Mouse (Mus musculus) small intestine, adult 10 weeks (tissue): ENCODE measurements around the gene Casq1. TPM values are rescaled to one million over a fixed set of nuclear protein-coding genes. Genes with fewer than 3 reads are reported as not detected.

Source experiments
- polyA plus RNA-seq: library from polyadenylated mRNA; stranded (reverse); fragments of 350-450 nt; fragmentation: Illumina TruSeq; extraction: RNeasy Lipid Tissue Mini Kit (QIAGEN cat#74804); gene quantifications from one replicate; pipeline ENCODE4 v1.2.3, GENCODE M21; 2014; ENCODE audit warnings: low replicate concordance

Gene Casq1
- not detected for polyA plus RNA-seq

DNA sequence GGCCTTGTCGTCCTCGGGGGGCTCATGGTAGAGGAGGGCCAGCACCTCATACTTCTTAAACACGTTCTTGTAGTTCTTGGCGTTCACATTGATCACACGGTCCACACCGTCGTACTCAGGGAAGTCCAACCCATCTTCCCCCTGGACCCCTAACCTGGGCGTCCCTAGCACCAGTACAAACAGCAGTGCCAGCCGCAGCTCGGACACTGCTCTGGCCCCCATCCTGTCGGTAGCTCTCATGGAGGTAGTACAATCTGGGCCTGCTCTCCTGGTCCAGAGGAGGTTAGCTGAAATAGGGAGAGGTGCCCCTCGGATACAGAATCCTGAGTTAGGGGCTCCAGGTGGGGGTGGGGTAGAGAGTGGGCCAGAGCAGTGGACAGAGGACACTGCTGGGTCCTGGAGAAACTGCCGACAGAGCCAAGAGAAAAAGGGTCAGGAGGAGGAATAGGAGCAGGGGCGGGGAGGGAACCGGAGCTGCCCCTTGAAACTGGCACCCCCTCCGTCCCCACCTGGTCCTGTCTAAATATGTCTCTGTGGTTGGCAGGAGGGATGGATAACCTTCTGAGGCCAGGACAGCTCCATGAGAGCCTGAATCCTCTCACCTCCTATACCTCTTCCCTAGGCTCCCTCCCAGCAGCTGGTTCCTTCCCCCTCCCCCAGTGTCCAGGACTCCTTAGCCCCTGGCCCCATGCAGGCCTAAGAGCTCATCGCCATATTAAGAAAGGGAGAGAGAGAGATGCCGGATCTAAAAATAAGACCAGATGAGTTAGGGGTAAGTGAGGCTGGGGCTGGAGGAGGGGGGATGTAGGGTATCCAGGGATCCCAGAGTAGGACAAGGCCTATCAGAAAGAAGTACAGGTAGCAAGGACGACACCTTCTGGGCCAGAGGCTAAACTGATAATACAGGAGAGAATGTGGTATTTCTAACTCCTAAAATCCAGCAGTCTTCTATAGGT lies at the start of gene Casq1:
Gene Casq1 (minus strand): TSS at position 418 of the 956 bp plus-strand sequence.

GRCm38 (mm10) chr1:172261477-172262078 lies 41.9 kb upstream of the Casq1 start, which contains the start of gene Igsf8:
Gene Igsf8, plus strand, starts transcription at chr1:172261641.

DNA sequence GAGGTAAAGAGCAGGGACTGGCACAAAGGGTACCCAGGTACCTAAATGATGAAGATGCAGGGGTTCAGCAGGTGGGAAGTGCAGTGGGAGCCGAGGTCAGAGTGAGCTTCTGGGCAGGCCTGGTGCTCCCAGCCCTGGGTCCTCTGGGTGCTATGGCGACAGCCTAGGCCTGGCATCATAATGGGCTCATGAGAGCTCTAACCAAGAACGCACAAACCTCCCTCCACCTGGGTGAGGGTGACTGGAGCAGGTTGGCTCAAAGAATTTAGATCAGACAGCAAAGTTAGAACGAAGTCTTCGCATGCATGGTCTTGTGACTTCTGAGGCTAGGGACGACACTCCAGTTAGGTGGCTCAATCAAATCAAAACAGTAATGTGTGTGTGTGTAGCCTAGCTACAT lies 38.6 kb upstream of the Casq1 start, which contains the start of gene Atp1a4:
Gene Atp1a4 (minus strand): TSS at position 101 of the 400 bp plus-strand sequence.

GRCm38 (mm10) chr1:172206141-172206917 lies 13.3 kb downstream of the Casq1 start, which contains the start of gene Pea15a:
Gene Pea15a, minus strand, starts transcription at chr1:172206804.

Other genes starting within 250 kb of the Casq1 start
- gene Vangl2, start 191.4 kb downstream of the Casq1 start, polyA plus RNA-seq, result 0.37 TPM
- gene Nhlh1, start 162.3 kb downstream of the Casq1 start, polyA plus RNA-seq, result not detected
- gene Copa, start 137.3 kb downstream of the Casq1 start, polyA plus RNA-seq, result 197 TPM
- gene Ncstn, start 137.1 kb downstream of the Casq1 start, polyA plus RNA-seq, result 22.8 TPM
- 61.3 TPM for gene Pex19, start 93.1 kb downstream of the Casq1 start, polyA plus RNA-seq
- gene Dcaf8, start 71.8 kb downstream of the Casq1 start, polyA plus RNA-seq, result 39.0 TPM
- gene Pea15a, start 13.1 kb downstream of the Casq1 start, polyA plus RNA-seq, result 16.0 TPM
- gene Atp1a4, start 38.5 kb upstream of the Casq1 start, polyA plus RNA-seq, result not detected
- 0.30 TPM for gene Igsf8, start 41.8 kb upstream of the Casq1 start, polyA plus RNA-seq
- 3.0 TPM for gene Atp1a2, start 78.2 kb upstream of the Casq1 start, polyA plus RNA-seq
- not detected for gene Kcnj9, start 109.5 kb upstream of the Casq1 start, polyA plus RNA-seq
- 3.3 TPM for gene Kcnj10, start 121.3 kb upstream of the Casq1 start, polyA plus RNA-seq
- gene Pigm, start 156.7 kb upstream of the Casq1 start, polyA plus RNA-seq, result 25.7 TPM